Mouse (Mus musculus) small intestine, adult 2 months (tissue): ENCODE results near the gene Arl3.

ENCODE experiments used
- CTCF ChIP-seq: fragments of 200-500 bp; IDR thresholded peaks from 2 replicates; pipeline ENCODE4 v1.5.1; 2012; ENCODE audit warnings: low read depth, mild to moderate bottlenecking, control low read depth, inconsistent platforms, low read length, moderate library complexity, mixed read lengths; ENCODE audit not compliant: insufficient replicate concordance, insufficient read length; ENCODE audit errors: extremely low read depth
- POLR2A ChIP-seq: fragments of 200-500 bp; IDR thresholded peaks from 2 replicates; pipeline ENCODE4 v1.6.1; 2012; ENCODE audit warnings: low read depth, mild to moderate bottlenecking, control low read depth, inconsistent platforms, low read length, moderate library complexity

DNA sequence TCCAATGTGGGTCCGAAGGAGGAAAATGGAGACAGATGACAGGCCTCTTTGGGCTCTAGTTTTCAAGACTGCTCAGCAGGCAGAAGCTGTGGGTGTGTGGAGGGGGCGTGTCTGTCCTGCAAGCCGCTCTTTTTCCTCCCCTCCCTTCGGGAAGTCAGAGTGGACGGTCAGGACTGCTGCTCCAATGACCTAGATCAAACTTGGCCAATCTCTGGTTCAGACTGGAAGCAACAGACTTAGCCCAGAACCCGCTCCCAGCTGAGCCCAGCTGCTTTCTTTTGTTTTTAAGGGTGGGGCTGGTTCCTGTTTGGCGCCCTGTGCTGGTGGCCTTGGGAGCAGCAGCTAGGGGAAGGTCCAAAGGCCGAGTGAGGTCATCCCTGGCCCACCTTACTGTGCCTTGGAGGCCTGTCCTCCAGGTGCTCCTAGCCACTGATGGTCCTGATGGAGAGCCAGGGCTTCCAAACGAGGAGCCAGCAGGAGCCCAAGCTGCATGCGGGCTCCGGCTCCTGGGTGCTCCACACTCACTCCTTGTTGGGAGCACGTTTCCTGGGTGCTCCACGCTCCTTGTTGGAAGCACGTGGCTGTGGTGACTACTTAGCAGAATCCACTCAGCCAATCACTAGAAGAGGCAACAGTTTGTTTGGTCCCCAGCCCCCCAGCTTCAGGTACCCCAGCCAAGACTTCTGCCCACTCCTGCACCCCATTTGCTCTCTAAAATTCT lies 48.2 kb downstream of the Arl3 start:
- TF ChIP-seq POLR2A, result no peak; the same call in 1 of the 2 replicates
- TF ChIP-seq CTCF, result no peak; the same call in 1 of the 2 replicates
